Mouse (Mus musculus) lung, adult 2 months (tissue): ENCODE results near the gene Tmem116.

Experiments used
- CTCF ChIP-seq: fragments of 200-500 bp; IDR thresholded peaks from 2 replicates; pipeline ENCODE4 v1.5.1; 2011; ENCODE audit warnings: mild to moderate bottlenecking, low read length, control low read depth; ENCODE audit not compliant: insufficient read depth
- POLR2A ChIP-seq: fragments of 200-500 bp; IDR thresholded peaks from 2 replicates; pipeline ENCODE4 v1.6.1; 2011; ENCODE audit warnings: low read depth, mild to moderate bottlenecking, control low read depth, low read length, borderline replicate concordance; ENCODE audit errors: extremely low read depth

DNA sequence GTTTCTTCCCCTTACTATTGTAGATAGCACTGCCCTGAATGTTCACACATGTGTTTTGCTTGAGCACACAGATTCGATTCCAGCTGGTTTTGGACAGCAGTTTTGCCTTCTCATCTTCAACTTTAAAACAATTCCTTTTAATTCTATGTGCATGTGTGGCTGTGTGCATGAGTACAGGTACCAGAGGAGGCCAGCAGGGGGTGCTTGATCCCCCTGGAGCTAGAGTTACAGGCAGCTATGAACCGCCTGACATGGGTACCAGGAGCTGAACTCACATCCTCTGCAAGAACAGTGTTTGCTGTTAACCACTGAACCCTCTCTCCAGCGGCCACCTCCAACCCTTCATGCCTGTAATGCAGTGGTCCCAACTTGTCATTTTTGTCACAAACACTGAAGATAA, 3.2 kb upstream of the Tmem116 start:
- no peak for TF ChIP-seq POLR2A
- 0 out of 2 replicates have a peak, but pooled peaks have one; percentile 17 for TF ChIP-seq CTCF
